ENCODE assay signal across 13 mouse cellular contexts in the genomic region with DNA sequence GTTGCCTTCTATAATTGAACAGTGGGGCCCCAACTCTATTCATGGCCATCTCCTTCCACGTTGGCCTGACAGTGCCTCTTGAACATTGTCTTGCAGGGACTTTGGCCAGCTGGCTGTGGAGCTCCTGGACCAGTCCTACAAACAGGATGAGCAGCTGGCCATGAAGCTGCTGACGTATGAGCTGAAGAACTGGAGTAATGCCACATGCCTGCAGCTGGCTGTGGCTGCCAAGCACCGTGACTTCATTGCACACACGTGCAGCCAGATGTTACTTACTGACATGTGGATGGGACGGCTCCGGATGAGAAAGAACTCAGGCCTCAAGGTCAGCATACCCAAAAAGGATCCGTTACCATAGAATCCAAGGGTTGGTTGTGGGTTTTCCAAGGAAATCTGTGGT.
DNase-seq lines count a peak whose midpoint lies in the region; ATAC-seq and TF ChIP-seq lines count a peak whose summit lies in the region.
"Had no signal": no experiment of that assay in that cellular context is flagged by ENCODE, and none has a peak within 500 bp of the region (broad histone marks: within the 10 kb centered on the region; RNA-seq: fewer than 3 reads in every experiment).

No protein-coding gene starts in this region.

- no peaks in the 10 kb centered on the region for H3K36me3 ChIP-seq in lung, embryonic 14.5 days (ENCODE audit: insufficient read depth)
- H3K36me3 ChIP-seq in lung, embryonic 16.5 days (ENCODE audit: control insufficient read depth, insufficient read depth, low read length): no peaks in the 10 kb centered on the region
- no peaks in the 10 kb centered on the region for H3K36me3 ChIP-seq in liver, postnatal 0 days (replicated peaks; ENCODE audit: insufficient read depth, low read length)

- WGBS in lung, embryonic 14.5 days: 54% methylated on average over 7 of the region's 7 CpGs
- whole genome bisulfite sequencing in lung, adult 2 months: 68% methylated on average over 7 of the region's 7 CpGs
- WGBS in lung, embryonic 16.5 days: 60% methylated on average over 7 of the region's 7 CpGs
- 82% methylated on average over 7 of the region's 7 CpGs for whole genome bisulfite sequencing in liver, postnatal 0 days (ENCODE audit: insufficient replicate concordance)

- no peak overlapping the region for H3K27ac ChIP-seq in lung, embryonic 14.5 days (ENCODE audit: low read depth)
- no peak overlapping the region for H3K27ac ChIP-seq in lung, embryonic 16.5 days (ENCODE audit: low read length)
- no peak overlapping the region for H3K27ac ChIP-seq in liver, postnatal 0 days (ENCODE audit: low read depth)
- H3K27ac ChIP-seq: hindbrain, embryonic 13.5 days; neural tube, embryonic 15.5 days had no signal

- peak; percentile 58 for ATAC-seq in lung, embryonic 14.5 days (ENCODE audit: insufficient read depth)
- peak; percentile 68 for ATAC-seq in lung, embryonic 16.5 days (ENCODE audit: low read depth)
- no peak for ATAC-seq in liver, postnatal 0 days
- ATAC-seq: forebrain, embryonic 14.5 days had no signal

- TF ChIP-seq EP300 in liver, postnatal 0 days (IDR thresholded peaks at IDR 0.05; ENCODE audit: low read depth): no peak

- TF ChIP-seq CTCF in lung, embryonic 14.5 days (IDR thresholded peaks at IDR 0.05; ENCODE audit: low read depth): no peak
- no peak for TF ChIP-seq CTCF in lung, adult 2 months (IDR thresholded peaks at IDR 0.05; ENCODE audit: insufficient read depth, low read length)
- TF ChIP-seq CTCF in liver, postnatal 0 days (IDR thresholded peaks at IDR 0.05; ENCODE audit: low read depth): no peak

- peak; percentile 50 for DNase-seq in lung, embryonic 14.5 days
- DNase-seq in lung, adult 2 months: no peak
- peak; percentile 45 for DNase-seq in heart, adult 8-10 months (ENCODE audit: low spot score)
- no peak for DNase-seq in embryo, embryonic 10.5 days (ENCODE audit: low spot score)
- no peak for DNase-seq in adrenal gland, adult 8-10 months
- no peak for DNase-seq in liver, postnatal 0 days
- DNase-seq: cerebellum, adult 11-12 months; kidney, adult 18-20 months had no signal

- no peak overlapping the region for H3K4me3 ChIP-seq in lung, embryonic 14.5 days (ENCODE audit: low read depth, low read length)
- no peak overlapping the region for H3K4me3 ChIP-seq in lung, adult 2 months (replicated peaks; ENCODE audit: extremely low read depth, low read depth, low read length)
- H3K4me3 ChIP-seq in lung, embryonic 16.5 days (ENCODE audit: low read length): no peak overlapping the region
- H3K4me3 ChIP-seq in liver, postnatal 0 days (ENCODE audit: low read depth, low read length): no peak overlapping the region
- H3K4me3 ChIP-seq: hindbrain, embryonic 13.5 days; neural tube, embryonic 15.5 days had no signal

- H3K4me1 ChIP-seq in lung, embryonic 14.5 days (ENCODE audit: insufficient read depth): no peaks in the 10 kb centered on the region
- H3K4me1 ChIP-seq in lung, adult 2 months (ENCODE audit: control insufficient read depth, insufficient read depth, low read length): no peaks in the 10 kb centered on the region
- no peaks in the 10 kb centered on the region for H3K4me1 ChIP-seq in lung, embryonic 16.5 days (replicated peaks; ENCODE audit: control insufficient read depth, insufficient read depth, low read length)
- no peaks in the 10 kb centered on the region for H3K4me1 ChIP-seq in liver, postnatal 0 days (ENCODE audit: insufficient read depth)

- no peaks in the 10 kb centered on the region for H3K9me3 ChIP-seq in lung, embryonic 14.5 days (ENCODE audit: low read depth, low read length)
- no peaks in the 10 kb centered on the region for H3K9me3 ChIP-seq in lung, embryonic 16.5 days (ENCODE audit: control insufficient read depth, low read length)
- no peaks in the 10 kb centered on the region for H3K9me3 ChIP-seq in liver, postnatal 0 days (ENCODE audit: low read length)
- H3K9me3 ChIP-seq: hindbrain, embryonic 13.5 days; neural tube, embryonic 15.5 days had no signal

- TF ChIP-seq POLR2A in lung, adult 2 months (IDR thresholded peaks at IDR 0.05; ENCODE audit: borderline replicate concordance, extremely low read depth, low read depth, low read length): no peak

- no peaks in the 10 kb centered on the region for H3K27me3 ChIP-seq in lung, embryonic 14.5 days (ENCODE audit: insufficient read depth, low read length)
- H3K27me3 ChIP-seq in lung, embryonic 16.5 days (ENCODE audit: control insufficient read depth, insufficient read depth, low read depth, low read length): no peaks in the 10 kb centered on the region
- H3K27me3 ChIP-seq in liver, postnatal 0 days (ENCODE audit: insufficient read depth, low read length): no peaks in the 10 kb centered on the region
- H3K27me3 ChIP-seq: hindbrain, embryonic 13.5 days; neural tube, embryonic 15.5 days had no signal

- no peak overlapping the region for H3K9ac ChIP-seq in lung, embryonic 14.5 days
- no peak overlapping the region for H3K9ac ChIP-seq in lung, embryonic 16.5 days (ENCODE audit: low read length)
- H3K9ac ChIP-seq in liver, postnatal 0 days (replicated peaks): no peak overlapping the region
- H3K9ac ChIP-seq: hindbrain, embryonic 13.5 days; neural tube, embryonic 15.5 days had no signal

- H3K4me2 ChIP-seq in lung, embryonic 14.5 days: no peak overlapping the region
- H3K4me2 ChIP-seq in lung, embryonic 16.5 days (ENCODE audit: low read depth, low read length): no peak overlapping the region
- H3K4me2 ChIP-seq in liver, postnatal 0 days (ENCODE audit: low read depth, low read length): no peak overlapping the region
- H3K4me2 ChIP-seq: hindbrain, embryonic 13.5 days; liver, embryonic 11.5 days; neural tube, embryonic 15.5 days had no signal

Comparison
In these comparisons a context has a peak if more than half of its experiments do, and no peak if none do; other contexts are left out.
1. DNase-seq: peak in lung, embryonic 14.5 days (single experiment) and heart, adult 8-10 months (single experiment); none in lung, adult 2 months (single experiment), embryo, embryonic 10.5 days (single experiment), adrenal gland, adult 8-10 months (single experiment) and liver, postnatal 0 days (single experiment).